Mouse (Mus musculus) midbrain, postnatal 0 days (tissue): ENCODE results near the gene Palm. TPM values are rescaled to one million over a fixed set of nuclear protein-coding genes. Genes with fewer than 3 reads are reported as not detected.

ENCODE experiments used
- ATAC-seq: fragments of 200-750 bp; cut with Nextera tagmentation; 2 replicates; pipeline ENCODE4 v1.8.0; 2017; ENCODE audit warnings: moderate number of reproducible peaks, mild to moderate bottlenecking, moderate TSS enrichment, moderate library complexity; ENCODE audit not compliant: low FRiP score
- DNase-seq: peaks from one replicate; pipeline ENCODE4 v3.0.0-alpha.2; 2015; ENCODE audit warnings: low spot score
- H3K27ac ChIP-seq: fragments of 300-500 bp; sonication (generic); 2 replicates; pipeline ENCODE4 v1.5.1; 2014; ENCODE audit warnings: low read depth, mild to moderate bottlenecking, low read length, mixed read lengths
- H3K27me3 ChIP-seq: fragments of 300-500 bp; sonication (generic); 2 replicates; pipeline ENCODE4 v1.6.1; 2014; ENCODE audit warnings: low read length, control low read depth, mixed read lengths; ENCODE audit not compliant: insufficient read depth
- H3K36me3 ChIP-seq: fragments of 300-500 bp; sonication (generic); 2 replicates; pipeline ENCODE4 v1.6.1; 2014; ENCODE audit warnings: low read length, control low read depth, mixed read lengths; ENCODE audit not compliant: insufficient read depth
- H3K4me1 ChIP-seq: fragments of 300-500 bp; sonication (generic); 2 replicates; pipeline ENCODE4 v1.6.1; 2014; ENCODE audit warnings: mild to moderate bottlenecking, control low read depth, antibody characterized with exemption, low read length, mixed read lengths; ENCODE audit not compliant: insufficient read depth
- H3K4me2 ChIP-seq: fragments of 300-500 bp; sonication (generic); 2 replicates; pipeline ENCODE4 v1.6.1; 2014; ENCODE audit warnings: low read depth, mild to moderate bottlenecking, low read length, mixed read lengths; ENCODE audit not compliant: poor library complexity, severe bottlenecking
- H3K4me3 ChIP-seq: fragments of 300-500 bp; sonication (generic); 2 replicates; pipeline ENCODE4 v1.5.1; 2014; ENCODE audit warnings: low read depth, mild to moderate bottlenecking, low read length, moderate library complexity
- H3K9ac ChIP-seq: fragments of 300-500 bp; sonication (generic); replicated peaks from 2 replicates; pipeline ENCODE4 v1.6.1; 2014; ENCODE audit warnings: mild to moderate bottlenecking, low read length, moderate library complexity, mixed read lengths; ENCODE audit not compliant: poor library complexity, severe bottlenecking
- H3K9me3 ChIP-seq: fragments of 300-500 bp; sonication (generic); 2 replicates; pipeline ENCODE4 v1.6.1; 2016; ENCODE audit warnings: low read length, control low read depth
- CTCF ChIP-seq: IDR thresholded peaks from 2 replicates; pipeline ENCODE4 v1.5.1; 2016; ENCODE audit warnings: antibody characterized with exemption, mild to moderate bottlenecking
- whole genome bisulfite sequencing: fragments of 180-500 bp; shearing (Covaris S2); extraction: QIAGEN DNeasy Blood & Tissue Kit; methylation state at CpG from one replicate; pipeline ENCODE4 v1.1.7; 2014; 5-methylcytosine and 5-hydroxymethylcytosine counted together
- polyA plus RNA-seq: library from polyadenylated mRNA; unstranded; fragments of >200 nt; fragmentation: Nextera tagmentation; extraction: Ambion mirVana; gene quantifications from 2 replicates; pipeline ENCODE4 v1.2.1, GENCODE M21; 2015
- total RNA-seq: library from RNA; depleted of rRNA; stranded (reverse); fragments of >200 nt; gene quantifications from 2 replicates; pipeline ENCODE4 v1.2.3, GENCODE M21; 2014

The Palm gene
- total and polyA plus RNA-seq, 2 experiments from 2014 or later, result 165 to 302 TPM

DNA sequence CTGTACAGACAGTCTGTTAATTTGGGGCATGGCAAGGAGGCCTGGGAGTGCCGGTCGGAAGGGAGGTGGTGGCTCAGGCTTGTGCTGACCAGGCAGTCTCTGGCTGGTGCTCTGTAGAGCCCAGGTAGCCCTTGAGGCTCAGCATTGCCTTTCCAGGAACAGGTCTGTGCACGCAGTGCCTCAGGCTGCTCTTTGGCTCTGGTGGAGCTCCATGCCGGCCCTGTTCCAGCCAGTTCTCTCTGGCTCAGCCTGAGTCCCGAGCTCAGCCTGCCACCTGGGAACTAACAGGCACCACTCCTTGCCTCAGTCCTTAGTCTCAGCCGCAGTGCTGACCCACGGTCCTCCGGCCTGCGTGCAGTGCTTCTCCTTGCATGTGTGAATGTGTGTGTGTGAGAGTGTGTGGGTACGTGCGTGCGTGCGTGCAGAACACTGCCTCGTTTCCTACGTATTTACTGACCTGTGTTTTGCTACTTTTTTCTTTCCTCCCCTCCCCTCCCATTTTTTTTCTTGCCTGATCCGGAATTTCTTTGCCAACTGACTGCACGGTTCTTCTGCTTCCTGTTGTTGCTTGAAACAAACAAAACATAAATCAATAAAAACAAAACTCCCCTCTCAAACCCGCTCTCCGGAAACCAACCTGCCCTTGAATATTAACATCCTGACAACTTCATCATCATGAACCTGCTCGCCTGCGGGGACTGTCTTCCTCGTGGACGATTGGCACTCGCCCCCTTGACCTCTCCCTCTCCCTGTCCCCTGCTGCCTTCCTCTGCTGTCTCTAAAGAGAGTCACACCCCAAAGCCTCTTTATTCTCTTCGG, 68.1 kb downstream of the Palm start:
- Histone ChIP-seq H3K27ac (no peak overlapping the region), H3K9ac (no peak overlapping the region), H3K36me3 (peaks cover 58% of the 10 kb centered on the region), H3K4me3 (no peak overlapping the region), H3K4me1 (peaks cover 14% of the 10 kb centered on the region), H3K9me3 (no peaks in the 10 kb centered on the region), H3K27me3 (no peaks in the 10 kb centered on the region), H3K4me2 (no peak overlapping the region)
- no peak for TF ChIP-seq CTCF
- no peak for DNase-seq
- ATAC-seq, result no peak
- 80% methylated on average over 25 of the region's 25 CpGs for WGBS

DNA sequence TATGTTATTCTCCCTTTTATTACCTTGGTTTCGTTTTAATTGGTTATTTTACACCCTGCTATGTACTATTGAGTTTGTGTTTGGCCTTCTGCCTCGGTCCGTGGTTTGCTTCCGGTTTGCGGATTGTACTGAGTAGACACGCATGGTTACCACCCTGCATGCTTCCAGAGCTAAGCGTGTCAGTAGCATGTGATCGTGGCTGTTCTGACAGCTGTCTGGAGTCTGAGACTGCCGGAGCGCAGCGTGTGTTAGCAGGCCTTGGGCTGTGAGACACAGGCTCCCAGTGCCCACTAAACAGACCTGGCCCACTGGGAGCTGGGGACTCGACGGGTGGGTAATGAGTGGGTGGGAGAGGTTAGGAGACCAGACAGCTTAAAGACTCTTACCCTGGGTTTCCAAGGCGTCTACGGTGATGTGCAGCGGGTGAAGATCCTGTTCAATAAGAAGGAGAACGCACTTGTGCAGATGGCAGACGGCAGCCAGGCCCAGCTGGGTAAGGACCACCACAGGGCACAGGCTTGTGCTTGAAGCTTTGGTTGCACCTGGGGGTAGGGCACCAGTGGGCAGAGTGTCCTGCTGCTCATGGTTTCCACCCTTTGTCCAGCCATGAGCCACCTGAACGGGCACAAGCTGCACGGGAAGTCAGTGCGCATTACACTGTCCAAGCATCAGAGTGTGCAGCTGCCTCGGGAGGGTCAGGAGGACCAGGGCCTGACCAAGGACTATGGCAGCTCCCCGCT, 68.8 kb downstream of the Palm start:
- peaks cover 6% of the 10 kb centered on the region; the same call in 1 of the 2 replicates for H3K4me1 ChIP-seq
- H3K27ac ChIP-seq, result no peak overlapping the region
- 80% methylated on average over 23 of the region's 23 CpGs for WGBS
- H3K4me3 ChIP-seq, result no peak overlapping the region
- ATAC-seq (no peak), DNase-seq (peak; percentile 57)
- no peak for TF ChIP-seq CTCF
- H3K9ac ChIP-seq, result no peak overlapping the region
- H3K4me2 ChIP-seq, result no peak overlapping the region
- H3K36me3 ChIP-seq, result peaks cover 66% of the 10 kb centered on the region
- H3K9me3 ChIP-seq, result no peaks in the 10 kb centered on the region
- no peaks in the 10 kb centered on the region for H3K27me3 ChIP-seq

DNA sequence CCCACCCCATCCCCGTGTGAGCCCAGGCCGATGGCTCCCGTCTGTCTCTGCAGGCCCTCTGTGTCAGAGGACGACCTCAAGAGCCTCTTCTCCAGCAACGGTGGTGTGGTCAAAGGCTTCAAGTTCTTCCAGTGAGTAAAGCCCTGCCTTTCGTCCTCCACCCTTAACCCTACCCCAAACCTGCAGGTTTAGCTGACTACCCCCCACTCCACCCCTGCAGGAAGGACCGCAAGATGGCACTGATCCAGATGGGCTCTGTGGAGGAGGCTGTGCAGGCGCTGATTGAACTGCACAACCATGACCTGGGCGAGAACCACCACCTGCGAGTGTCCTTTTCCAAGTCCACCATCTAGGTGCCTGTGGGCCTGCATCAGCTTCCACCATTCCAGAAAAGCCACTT, 69.6 kb downstream of the Palm start:
- no peaks in the 10 kb centered on the region for H3K27me3 ChIP-seq
- no peak overlapping the region for H3K4me3 ChIP-seq
- ATAC-seq (no peak), DNase-seq (no peak)
- no peak overlapping the region for H3K4me2 ChIP-seq
- peaks cover 68% of the 10 kb centered on the region for H3K36me3 ChIP-seq
- WGBS, result 72% methylated on average over 10 of the region's 10 CpGs
- no peak overlapping the region for H3K27ac ChIP-seq
- H3K9me3 ChIP-seq, result no peaks in the 10 kb centered on the region
- H3K9ac ChIP-seq, result no peak overlapping the region
- no peaks in the 10 kb centered on the region for H3K4me1 ChIP-seq
- no peak for TF ChIP-seq CTCF

DNA sequence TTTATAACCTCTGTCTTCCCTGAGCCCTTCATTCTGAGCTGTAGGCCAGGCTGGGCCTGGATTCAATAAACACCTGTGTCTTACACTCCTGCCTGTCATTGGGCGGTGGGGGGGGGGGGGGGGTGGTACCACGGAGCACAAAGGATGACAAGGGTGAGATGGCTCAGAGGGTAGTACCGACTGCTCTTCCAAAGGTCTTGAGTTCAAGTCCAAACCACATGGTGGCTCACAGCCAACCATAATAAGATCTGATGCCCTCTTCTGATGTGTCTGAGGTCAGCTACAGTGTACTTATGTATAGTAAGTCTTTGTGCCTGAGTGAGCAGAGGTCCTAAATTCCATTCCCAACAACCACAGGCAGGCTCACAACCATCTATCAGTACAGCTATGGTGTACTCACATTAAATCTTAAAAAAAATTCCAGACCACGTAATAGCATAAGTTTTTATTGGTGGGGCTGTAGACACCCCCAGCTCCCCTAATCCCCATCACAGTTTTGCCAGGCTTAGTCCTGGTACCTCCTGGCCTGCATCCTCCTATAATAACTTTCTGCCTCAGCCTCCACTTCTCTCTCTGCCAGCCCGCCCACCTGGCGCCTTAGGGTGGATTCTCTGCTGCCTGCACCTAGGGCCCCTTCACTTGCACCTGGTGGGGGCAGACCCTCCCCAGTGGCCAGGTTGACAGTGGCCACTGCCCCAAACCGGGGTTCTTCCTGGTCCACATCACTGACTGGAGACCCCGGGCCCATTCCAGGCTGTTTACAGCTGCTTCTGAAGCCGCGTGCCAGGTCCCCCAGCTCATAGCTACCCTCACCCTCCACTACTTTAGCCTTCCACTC, 71.2 kb downstream of the Palm start:
- 50% methylated on average over 9 of the region's 10 CpGs for WGBS
- Histone ChIP-seq H3K4me2 (no peak overlapping the region), H3K9ac (no peak overlapping the region), H3K27me3 (no peaks in the 10 kb centered on the region), H3K4me1 (peaks cover 3% of the 10 kb centered on the region; the same call in 1 of the 2 replicates), H3K27ac (peak overlapping the region; percentile 51; the same call in 1 of the 2 replicates), H3K9me3 (no peaks in the 10 kb centered on the region), H3K4me3 (no peak overlapping the region), H3K36me3 (peaks cover 61% of the 10 kb centered on the region)
- TF ChIP-seq CTCF, result no peak
- ATAC-seq (no peak), DNase-seq (no peak)

DNA sequence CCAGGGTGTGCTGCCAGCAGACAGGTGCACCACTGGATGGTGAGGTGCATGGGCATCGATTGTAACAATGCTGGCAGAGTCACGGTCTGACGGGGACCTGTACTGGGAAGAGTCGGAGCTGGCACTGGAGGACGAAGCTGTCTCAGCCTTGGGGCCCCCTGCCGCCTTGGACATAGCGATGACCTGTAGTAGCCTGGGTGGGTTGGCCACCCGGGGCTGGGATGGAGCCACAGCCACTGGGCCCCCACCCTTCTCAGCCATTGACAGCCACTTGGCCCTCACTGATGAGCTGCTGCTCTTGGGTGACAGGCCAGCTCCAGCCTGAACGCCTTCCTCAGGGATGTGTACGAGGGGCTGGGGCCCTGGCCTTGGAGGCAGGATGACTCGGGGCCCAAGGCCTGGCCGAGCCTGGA, 71.8 kb downstream of the Palm start:
- ATAC-seq (no peak), DNase-seq (no peak)
- peaks cover 55% of the 10 kb centered on the region for H3K36me3 ChIP-seq
- no peak overlapping the region for H3K4me3 ChIP-seq
- no peak overlapping the region for H3K9ac ChIP-seq
- WGBS, result 59% methylated on average over 12 of the region's 12 CpGs
- H3K4me2 ChIP-seq, result no peak overlapping the region
- H3K27me3 ChIP-seq, result no peaks in the 10 kb centered on the region
- no peak for TF ChIP-seq CTCF
- H3K9me3 ChIP-seq, result no peaks in the 10 kb centered on the region
- peaks cover 3% of the 10 kb centered on the region; the same call in 1 of the 2 replicates for H3K4me1 ChIP-seq
- H3K27ac ChIP-seq, result peak overlapping the region; percentile 51; the same call in 1 of the 2 replicates
